Mouse (Mus musculus) ES-E14 (cell line): ENCODE data around the gene Kctd13.
"Not testable (repeated sequence)": the region's sequence is repeated elsewhere in the genome, so short reads cannot be mapped to it uniquely, and the experiment has no call there.

Experiments used
- CHD2 ChIP-seq: IDR thresholded peaks from 2 replicates; pipeline ENCODE4 v1.6.1; 2014; ENCODE audit warnings: mild to moderate bottlenecking, low read depth, low read length, inconsistent platforms
- MAFK ChIP-seq: IDR thresholded peaks from 2 replicates; pipeline ENCODE4 v1.6.1; 2014; ENCODE audit warnings: mild to moderate bottlenecking, low read depth, low read length, inconsistent platforms; ENCODE audit not compliant: insufficient read depth
- ZC3H11A ChIP-seq: IDR thresholded peaks from 2 replicates; pipeline ENCODE4 v1.6.1; 2012; ENCODE audit warnings: low read depth, mild to moderate bottlenecking, inconsistent platforms, low read length, borderline replicate concordance
- ZNF384 ChIP-seq: IDR thresholded peaks from 2 replicates; pipeline ENCODE4 v1.6.1; 2012; ENCODE audit warnings: low read depth, low read length, inconsistent platforms

DNA sequence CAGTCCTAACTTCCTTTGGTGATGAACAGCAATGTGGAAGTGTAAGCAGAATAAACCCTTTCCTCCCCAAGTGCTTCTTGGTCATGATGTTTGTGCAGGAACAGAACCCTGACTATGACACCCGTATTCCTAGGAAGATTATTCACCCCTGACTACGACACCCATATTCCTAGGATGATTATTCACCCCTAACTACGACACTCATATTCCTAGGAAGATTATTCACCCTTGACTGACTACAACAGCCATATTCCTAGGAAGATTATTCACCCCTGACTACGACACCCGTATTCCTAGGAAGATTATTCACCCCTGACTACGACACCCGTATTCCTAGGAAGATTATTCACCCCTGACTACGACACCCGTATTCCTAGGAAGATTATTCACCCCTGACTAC, 28.9 kb upstream of the Kctd13 start:
- TF ChIP-seq ZC3H11A, MAFK, ZNF384, CHD2: not testable (repeated sequence)
